Mouse (Mus musculus) liver, postnatal 0 days (tissue): ENCODE data around the gene Myof. TPM values are rescaled to one million over a fixed set of nuclear protein-coding genes. Genes with fewer than 3 reads are reported as not detected.
A peak's percentile ranks its signal among the peaks of the same experiment; 100 is the strongest.

Source experiments
- ATAC-seq: fragments of 200-750 bp; cut with Nextera tagmentation; 2 replicates; pipeline ENCODE4 v1.8.0; 2017; ENCODE audit warnings: mild to moderate bottlenecking, moderate library complexity
- DNase-seq: peaks from one replicate; pipeline ENCODE4 v3.0.0-alpha.2; 2016
- H3K27ac ChIP-seq: fragments of 300-500 bp; sonication (generic); 2 replicates; pipeline ENCODE4 v1.5.1; 2014; ENCODE audit warnings: antibody characterized with exemption, moderate library complexity, mild to moderate bottlenecking, low read depth
- H3K27me3 ChIP-seq: fragments of 300-500 bp; sonication (generic); 2 replicates; pipeline ENCODE4 v1.6.1; 2014; ENCODE audit warnings: low read length, control low read depth, mixed read lengths; ENCODE audit not compliant: insufficient read depth
- H3K36me3 ChIP-seq: fragments of 300-500 bp; sonication (generic); replicated peaks from 2 replicates; pipeline ENCODE4 v1.6.1; 2014; ENCODE audit warnings: mild to moderate bottlenecking, control low read depth, low read length, moderate library complexity, mixed read lengths; ENCODE audit not compliant: insufficient read depth
- H3K4me1 ChIP-seq: fragments of 300-500 bp; sonication (generic); 2 replicates; pipeline ENCODE4 v1.6.1; 2014; ENCODE audit warnings: antibody characterized with exemption, mild to moderate bottlenecking, control low read depth; ENCODE audit not compliant: insufficient read depth
- H3K4me2 ChIP-seq: fragments of 300-500 bp; sonication (generic); 2 replicates; pipeline ENCODE4 v1.6.1; 2014; ENCODE audit warnings: low read depth, mild to moderate bottlenecking, low read length, moderate library complexity, mixed read lengths
- H3K4me3 ChIP-seq: fragments of 300-500 bp; sonication (generic); 2 replicates; pipeline ENCODE4 v1.5.1; 2014; ENCODE audit warnings: low read depth, low read length
- H3K9ac ChIP-seq: fragments of 300-500 bp; sonication (generic); replicated peaks from 2 replicates; pipeline ENCODE4 v1.6.1; 2014; ENCODE audit warnings: mild to moderate bottlenecking, moderate library complexity
- H3K9me3 ChIP-seq: fragments of 300-500 bp; sonication (generic); 2 replicates; pipeline ENCODE4 v1.6.1; 2016; ENCODE audit warnings: mild to moderate bottlenecking, control low read depth, low read length, mixed read lengths
- CTCF ChIP-seq: sonication (generic); IDR thresholded peaks from 2 replicates; pipeline ENCODE4 v1.5.1; 2016; ENCODE audit warnings: antibody characterized with exemption, low read depth
- EP300 ChIP-seq: IDR thresholded peaks from 2 replicates; pipeline ENCODE4 v1.6.1; 2016; ENCODE audit warnings: antibody characterized with exemption, low read depth, mild to moderate bottlenecking
- WGBS: fragments of 180-500 bp; shearing (Covaris S2); extraction: QIAGEN DNeasy Blood & Tissue Kit; methylation state at CpG from one replicate; pipeline ENCODE4 v1.1.7; 2014; ENCODE audit not compliant: insufficient replicate concordance; 5-methylcytosine and 5-hydroxymethylcytosine counted together
- polyA plus RNA-seq: library from polyadenylated mRNA; unstranded; fragments of >200 nt; fragmentation: Nextera tagmentation; extraction: Ambion mirVana; gene quantifications from 2 replicates; pipeline ENCODE4 v1.2.1, GENCODE M21; 2015

Myof gene
- polyA plus RNA-seq, 1 experiment from 2014 or later = 1.7 TPM

- DNase-seq (no peak), ATAC-seq (no peak)
- TF ChIP-seq CTCF (no peak), EP300 (no peak)
- no peak overlapping the region for H3K4me3 ChIP-seq
- no peaks in the 10 kb centered on the region for H3K4me1 ChIP-seq
- no peaks in the 10 kb centered on the region for H3K36me3 ChIP-seq
- H3K9me3 ChIP-seq = no peaks in the 10 kb centered on the region
- H3K27ac ChIP-seq = no peak overlapping the region
- 57% methylated on average over 3 of the region's 3 CpGs for WGBS
- no peak overlapping the region for H3K9ac ChIP-seq
- no peaks in the 10 kb centered on the region for H3K27me3 ChIP-seq
- no peak overlapping the region for H3K4me2 ChIP-seq
Observed at GRCm38 (mm10) chr19:37924266-37924665, 119.1 kb downstream of the Myof start.

GRCm38 (mm10) chr19:37921098-37921497, 122.3 kb downstream of the Myof start:
- no peak overlapping the region for H3K9ac ChIP-seq
- DNase-seq = no peak
- 74% methylated on average over 5 of the region's 5 CpGs for WGBS
- TF ChIP-seq EP300 = no peak
- no peak for TF ChIP-seq CTCF
- no peak for ATAC-seq
- no peaks in the 10 kb centered on the region for H3K9me3 ChIP-seq
- no peak overlapping the region for H3K4me2 ChIP-seq
- no peak overlapping the region for H3K27ac ChIP-seq
- H3K36me3 ChIP-seq = no peaks in the 10 kb centered on the region
- H3K27me3 ChIP-seq = no peaks in the 10 kb centered on the region
- H3K4me1 ChIP-seq = no peaks in the 10 kb centered on the region
- H3K4me3 ChIP-seq = no peak overlapping the region

- no peak overlapping the region for H3K4me2 ChIP-seq
- TF ChIP-seq CTCF (no peak), EP300 (no peak)
- WGBS = 38% methylated on average over 12 of the region's 12 CpGs
- peak; percentile 19 for DNase-seq
- no peaks in the 10 kb centered on the region for H3K9me3 ChIP-seq
- ATAC-seq = peak; percentile 25; the same call in 1 of the 2 replicates
- no peak overlapping the region for H3K27ac ChIP-seq
- H3K4me1 ChIP-seq = no peaks in the 10 kb centered on the region
- no peak overlapping the region for H3K4me3 ChIP-seq
- H3K9ac ChIP-seq = no peak overlapping the region
- H3K36me3 ChIP-seq = 0 out of 2 replicates have a peak, but pooled peaks cover 1% of the 10 kb centered on the region
- H3K27me3 ChIP-seq = no peaks in the 10 kb centered on the region
Observed at GRCm38 (mm10) chr19:37918515-37918932, 124.9 kb downstream of the Myof start.

- H3K27me3 ChIP-seq = no peaks in the 10 kb centered on the region
- no peak overlapping the region for H3K9ac ChIP-seq
- TF ChIP-seq EP300 = no peak
- no peak overlapping the region for H3K27ac ChIP-seq
- no peak overlapping the region for H3K4me3 ChIP-seq
- WGBS = 80% methylated on average over 4 of the region's 4 CpGs
- no peaks in the 10 kb centered on the region for H3K4me1 ChIP-seq
- H3K4me2 ChIP-seq = no peak overlapping the region
- DNase-seq (no peak), ATAC-seq (no peak)
- 0 out of 2 replicates have a peak, but pooled peaks cover 3% of the 10 kb centered on the region for H3K36me3 ChIP-seq
- H3K9me3 ChIP-seq = no peaks in the 10 kb centered on the region
Observed at GRCm38 (mm10) chr19:37914261-37914660, 129.1 kb downstream of the Myof start.

- H3K36me3 ChIP-seq = 0 out of 2 replicates have a peak, but pooled peaks cover 3% of the 10 kb centered on the region
- no peak for ATAC-seq
- no peak overlapping the region for H3K9ac ChIP-seq
- no peak overlapping the region for H3K4me3 ChIP-seq
- no peak overlapping the region for H3K4me2 ChIP-seq
- no peak overlapping the region for H3K27ac ChIP-seq
- no peaks in the 10 kb centered on the region for H3K27me3 ChIP-seq
- no peaks in the 10 kb centered on the region for H3K4me1 ChIP-seq
- WGBS = 72% methylated on average over 6 of the region's 6 CpGs
- TF ChIP-seq CTCF (no peak), EP300 (no peak)
- no peak for DNase-seq
- H3K9me3 ChIP-seq = no peaks in the 10 kb centered on the region
Observed at GRCm38 (mm10) chr19:37912501-37912900, 130.9 kb downstream of the Myof start.

- Histone ChIP-seq H3K4me1 (no peaks in the 10 kb centered on the region), H3K4me3 (no peak overlapping the region), H3K4me2 (no peak overlapping the region), H3K27me3 (no peaks in the 10 kb centered on the region), H3K9ac (no peak overlapping the region), H3K9me3 (no peaks in the 10 kb centered on the region), H3K27ac (no peak overlapping the region), H3K36me3 (peaks cover 6% of the 10 kb centered on the region; the same call in 1 of the 2 replicates)
- TF ChIP-seq CTCF (no peak), EP300 (no peak)
- DNase-seq (no peak), ATAC-seq (no peak)
- 54% methylated on average over 5 of the region's 5 CpGs for WGBS
Observed at GRCm38 (mm10) chr19:37909830-37910261, 133.5 kb downstream of the Myof start.
